Mouse (Mus musculus) midbrain, embryonic 10.5 days (tissue): Measurements from ENCODE around the gene Ube4b. TPM values are rescaled to one million over a fixed set of nuclear protein-coding genes. Genes with fewer than 3 reads are reported as not detected.

ENCODE experiments used
- DNase-seq: peaks from one replicate; pipeline ENCODE4 v3.0.0-alpha.2; 2017; ENCODE audit warnings: low spot score
- H3K27ac ChIP-seq: fragments of 300-500 bp; sonication (generic); replicated peaks from 2 replicates; pipeline ENCODE4 v1.5.1; 2016; ENCODE audit warnings: mild to moderate bottlenecking
- H3K27me3 ChIP-seq: fragments of 300-500 bp; sonication (generic); 2 replicates; pipeline ENCODE4 v1.6.1; 2016; ENCODE audit warnings: low read depth, mild to moderate bottlenecking; ENCODE audit not compliant: poor library complexity, severe bottlenecking
- H3K36me3 ChIP-seq: fragments of 300-500 bp; sonication (generic); 2 replicates; pipeline ENCODE4 v1.6.1; 2016; ENCODE audit warnings: mild to moderate bottlenecking, moderate library complexity
- H3K4me1 ChIP-seq: fragments of 300-500 bp; sonication (generic); 2 replicates; pipeline ENCODE4 v1.6.1; 2016
- H3K4me3 ChIP-seq: fragments of 300-500 bp; sonication (generic); 2 replicates; pipeline ENCODE4 v1.5.1; 2016; ENCODE audit warnings: mild to moderate bottlenecking, moderate library complexity
- H3K9me3 ChIP-seq: fragments of 300-500 bp; sonication (generic); replicated peaks from 2 replicates; pipeline ENCODE4 v1.6.1; 2016; ENCODE audit warnings: mild to moderate bottlenecking
- WGBS: fragments of 180-500 bp; shearing (Covaris S2); methylation state at CpG from one replicate; pipeline ENCODE4 v1.1.7; 2016; 5-methylcytosine and 5-hydroxymethylcytosine counted together
- polyA plus RNA-seq: library from polyadenylated mRNA; unstranded; fragments of >200 nt; fragmentation: Nextera tagmentation; extraction: Ambion mirVana; gene quantifications from 2 replicates; pipeline ENCODE4 v1.2.1, GENCODE M21; 2016

The Ube4b gene
- polyA plus RNA-seq, 1 experiment from 2014 or later = 56.2 TPM

DNA sequence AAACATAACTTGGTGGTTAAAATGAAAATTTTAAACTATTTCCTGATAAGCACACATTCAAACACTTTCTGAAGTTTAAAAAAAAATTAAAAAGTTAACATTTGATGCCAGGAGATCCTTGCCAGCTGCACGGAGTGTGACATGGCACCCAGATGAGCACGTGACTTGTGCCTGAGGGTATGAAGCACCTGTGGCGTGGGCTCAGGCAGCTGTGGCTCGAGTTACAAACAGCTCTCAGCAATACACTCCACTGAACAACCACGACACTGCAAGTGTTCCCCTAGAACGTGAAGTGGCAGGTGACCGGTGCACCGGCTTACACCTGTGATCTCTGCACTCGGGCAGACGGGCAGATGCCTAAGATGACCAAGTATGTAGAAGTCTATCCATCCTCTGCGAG is 51.9 kb downstream of the Ube4b start:
- DNase-seq = no peak
- H3K36me3 ChIP-seq = peaks cover 97% of the 10 kb centered on the region
- no peaks in the 10 kb centered on the region for H3K27me3 ChIP-seq
- H3K4me1 ChIP-seq = peaks cover 5% of the 10 kb centered on the region; the same call in 1 of the 2 replicates
- H3K4me3 ChIP-seq = no peak overlapping the region
- H3K27ac ChIP-seq = no peak overlapping the region
- H3K9me3 ChIP-seq = no peaks in the 10 kb centered on the region; the same call in 1 of the 2 replicates
- 94% methylated on average over 11 of the region's 11 CpGs for WGBS

DNA sequence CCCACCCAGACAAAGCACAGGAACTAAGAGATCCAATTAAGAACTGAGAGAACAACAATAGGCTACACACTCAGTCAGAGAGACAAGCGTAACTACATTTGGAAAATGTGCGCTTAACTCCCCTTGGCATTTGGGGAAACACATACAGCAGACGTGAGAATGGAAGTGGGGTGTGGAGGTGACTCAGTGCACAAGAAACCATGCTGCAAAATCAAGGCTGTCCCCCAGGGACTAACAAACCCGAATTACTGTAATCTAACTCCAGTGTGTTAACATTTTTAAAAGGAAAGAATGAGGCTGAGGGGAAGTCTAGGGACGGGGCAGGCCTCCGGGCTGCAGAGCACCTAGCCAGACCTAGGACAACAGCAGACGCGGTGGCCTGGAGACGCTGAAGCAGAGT is 52.6 kb downstream of the Ube4b start:
- no peaks in the 10 kb centered on the region for H3K27me3 ChIP-seq
- 91% methylated on average over 9 of the region's 9 CpGs for WGBS
- no peak for DNase-seq
- no peaks in the 10 kb centered on the region; the same call in 1 of the 2 replicates for H3K9me3 ChIP-seq
- H3K4me3 ChIP-seq = no peak overlapping the region
- peaks cover 4% of the 10 kb centered on the region; the same call in 1 of the 2 replicates for H3K4me1 ChIP-seq
- peaks cover 97% of the 10 kb centered on the region for H3K36me3 ChIP-seq
- no peak overlapping the region for H3K27ac ChIP-seq

DNA sequence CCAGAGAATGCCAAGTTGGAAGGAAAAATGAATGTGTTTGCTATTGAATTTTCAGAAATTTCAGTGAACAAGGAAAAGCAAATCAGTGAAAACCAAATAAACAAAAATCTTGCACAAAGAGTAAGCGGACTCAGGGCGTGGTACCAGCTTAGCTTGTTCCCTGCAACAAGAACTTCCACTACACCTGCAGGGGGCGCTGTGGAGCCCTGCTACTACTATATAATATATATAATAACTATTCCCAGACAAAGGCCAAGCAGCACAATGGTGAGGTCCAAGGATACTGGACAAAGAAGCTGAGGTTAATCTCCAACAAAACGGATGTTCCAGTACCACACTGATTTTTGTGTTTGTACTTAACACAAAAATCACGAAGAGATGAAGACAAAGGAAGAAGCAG is 53.1 kb downstream of the Ube4b start:
- peaks cover 2% of the 10 kb centered on the region; the same call in 1 of the 2 replicates for H3K4me1 ChIP-seq
- no peak overlapping the region for H3K27ac ChIP-seq
- H3K27me3 ChIP-seq = no peaks in the 10 kb centered on the region
- 73% methylated on average over 5 of the region's 5 CpGs for WGBS
- peak; percentile 57 for DNase-seq
- H3K9me3 ChIP-seq = no peaks in the 10 kb centered on the region; the same call in 1 of the 2 replicates
- peaks cover 96% of the 10 kb centered on the region for H3K36me3 ChIP-seq
- H3K4me3 ChIP-seq = no peak overlapping the region

DNA sequence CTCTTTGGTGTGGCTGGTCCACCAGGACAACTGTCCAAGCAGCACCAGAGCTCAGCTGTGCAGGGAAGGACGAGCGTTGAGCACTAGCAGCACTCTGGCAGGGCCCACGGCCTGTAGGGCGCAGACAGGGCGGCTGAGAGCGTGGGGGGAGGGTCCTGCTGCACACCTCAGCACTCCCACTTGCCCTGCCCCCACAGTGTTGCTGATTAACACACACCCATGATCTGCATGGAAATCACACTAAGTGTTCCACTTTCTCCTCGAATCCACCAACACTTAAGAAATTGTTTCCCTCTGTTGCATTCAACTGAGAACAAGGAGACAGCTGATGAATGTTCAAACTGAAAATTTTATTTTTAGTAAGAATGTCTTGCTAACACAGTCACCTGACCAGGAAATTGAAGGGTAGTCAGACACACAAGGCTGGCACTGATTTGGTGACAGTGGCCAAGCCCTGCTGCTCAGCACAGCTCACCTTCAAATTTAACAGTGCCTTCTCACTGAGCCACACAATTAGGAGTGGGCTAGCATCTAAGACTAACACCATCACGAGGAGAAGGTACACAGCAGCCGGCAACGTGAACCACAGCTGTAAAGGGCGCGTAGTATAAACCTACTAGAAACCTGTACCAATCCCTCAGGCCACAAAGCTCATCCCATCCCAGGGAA is 60.7 kb downstream of the Ube4b start:
- Histone ChIP-seq H3K9me3 (no peaks in the 10 kb centered on the region), H3K36me3 (peaks cover 96% of the 10 kb centered on the region), H3K4me3 (no peak overlapping the region), H3K4me1 (peaks cover 6% of the 10 kb centered on the region; the same call in 1 of the 2 replicates), H3K27ac (no peak overlapping the region), H3K27me3 (no peaks in the 10 kb centered on the region)
- DNase-seq = no peak
- 94% methylated on average over 12 of the region's 12 CpGs for WGBS

DNA sequence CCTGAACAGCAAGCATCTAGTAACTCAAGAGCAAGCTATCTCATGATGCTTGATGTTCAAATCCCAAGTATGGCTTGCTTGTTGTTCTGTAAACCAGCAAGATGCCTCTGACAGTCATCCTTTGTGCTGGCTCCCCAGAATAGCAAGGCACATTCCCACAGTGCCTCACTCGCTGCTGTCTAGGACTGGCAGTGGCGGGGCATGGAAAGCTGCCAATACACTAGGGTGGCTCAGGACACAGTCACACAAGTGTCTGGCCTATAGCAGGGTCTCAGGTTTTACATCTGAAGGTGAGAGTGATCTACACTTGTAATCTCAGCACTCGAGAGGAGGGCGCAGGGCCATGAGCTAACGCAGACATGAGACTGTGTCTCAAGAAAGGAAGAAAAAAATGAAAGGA is 61.7 kb downstream of the Ube4b start:
- 96% methylated on average over 5 of the region's 5 CpGs for WGBS
- Histone ChIP-seq H3K27ac (no peak overlapping the region), H3K4me1 (peaks cover 6% of the 10 kb centered on the region; the same call in 1 of the 2 replicates), H3K9me3 (no peaks in the 10 kb centered on the region), H3K27me3 (no peaks in the 10 kb centered on the region), H3K4me3 (no peak overlapping the region), H3K36me3 (peaks cover 98% of the 10 kb centered on the region)
- no peak for DNase-seq

DNA sequence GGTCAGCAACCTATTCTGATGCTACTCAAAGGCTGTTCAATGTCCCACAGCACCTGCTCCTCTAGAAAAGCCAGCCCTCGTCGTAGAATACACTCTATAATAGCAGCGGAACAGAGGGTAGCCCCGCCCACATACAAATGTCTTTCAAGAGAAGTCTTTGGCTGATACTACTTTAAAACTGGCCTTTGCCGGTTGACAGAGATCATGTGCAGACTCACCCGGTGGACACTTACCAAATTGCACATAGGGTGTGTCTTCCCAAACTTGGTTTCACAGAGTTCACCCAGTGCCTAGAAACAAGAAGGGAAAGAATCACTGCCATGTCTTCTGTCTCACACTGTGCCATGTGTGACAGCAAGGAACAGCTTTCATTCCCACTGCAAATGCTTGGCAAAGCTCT is 65.5 kb downstream of the Ube4b start:
- no peak for DNase-seq
- Histone ChIP-seq H3K27me3 (no peaks in the 10 kb centered on the region), H3K9me3 (no peaks in the 10 kb centered on the region), H3K4me1 (no peaks in the 10 kb centered on the region), H3K4me3 (no peak overlapping the region), H3K36me3 (peaks cover 100% of the 10 kb centered on the region), H3K27ac (no peak overlapping the region)
- 88% methylated on average over 6 of the region's 6 CpGs for WGBS

DNA sequence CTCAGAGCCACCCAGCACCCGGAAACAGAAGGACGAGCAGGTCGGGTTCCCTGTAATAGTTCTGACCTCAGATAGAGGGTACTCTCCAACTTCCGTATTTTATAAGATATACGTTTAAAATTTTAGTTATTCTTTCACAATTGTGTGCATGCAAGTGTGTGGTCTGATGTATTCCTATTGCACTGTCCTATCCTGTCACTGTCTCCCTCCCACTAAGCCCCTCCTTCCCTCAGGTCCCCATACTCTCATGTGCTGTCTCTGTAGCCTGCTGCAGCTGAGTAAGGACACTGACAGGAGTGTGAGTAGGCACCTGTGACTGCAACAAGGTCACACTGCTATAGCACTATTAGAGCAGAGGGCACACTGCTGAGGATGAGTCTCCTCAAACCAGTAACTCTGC is 65.9 kb downstream of the Ube4b start:
- Histone ChIP-seq H3K4me1 (no peaks in the 10 kb centered on the region), H3K4me3 (no peak overlapping the region), H3K9me3 (no peaks in the 10 kb centered on the region), H3K27me3 (no peaks in the 10 kb centered on the region), H3K36me3 (peaks cover 100% of the 10 kb centered on the region), H3K27ac (no peak overlapping the region)
- DNase-seq = no peak
- WGBS = 96% methylated on average over 5 of the region's 5 CpGs

DNA sequence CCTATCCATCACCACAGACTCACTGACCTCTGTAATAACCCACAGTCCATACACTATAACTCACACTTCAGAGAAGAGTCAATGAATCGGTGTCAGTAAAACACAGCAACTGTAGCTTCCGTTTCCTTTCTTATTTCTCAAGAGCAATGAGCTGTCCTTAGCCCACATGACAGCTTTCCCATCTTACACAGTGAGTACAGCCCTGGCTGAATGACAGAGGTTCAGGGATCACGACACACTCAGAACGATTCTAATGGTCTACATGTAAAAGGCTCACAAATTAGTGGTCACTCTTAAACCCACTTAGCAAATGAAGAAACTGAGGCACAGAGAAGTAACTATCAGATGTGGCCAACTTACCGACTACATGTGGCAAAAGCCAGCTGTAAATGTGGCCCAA is 68.6 kb downstream of the Ube4b start:
- DNase-seq = no peak
- Histone ChIP-seq H3K9me3 (no peaks in the 10 kb centered on the region), H3K27ac (no peak overlapping the region), H3K36me3 (peaks cover 100% of the 10 kb centered on the region), H3K4me1 (no peaks in the 10 kb centered on the region), H3K4me3 (no peak overlapping the region), H3K27me3 (no peaks in the 10 kb centered on the region)
- 97% methylated on average over 5 of the region's 5 CpGs for WGBS

DNA sequence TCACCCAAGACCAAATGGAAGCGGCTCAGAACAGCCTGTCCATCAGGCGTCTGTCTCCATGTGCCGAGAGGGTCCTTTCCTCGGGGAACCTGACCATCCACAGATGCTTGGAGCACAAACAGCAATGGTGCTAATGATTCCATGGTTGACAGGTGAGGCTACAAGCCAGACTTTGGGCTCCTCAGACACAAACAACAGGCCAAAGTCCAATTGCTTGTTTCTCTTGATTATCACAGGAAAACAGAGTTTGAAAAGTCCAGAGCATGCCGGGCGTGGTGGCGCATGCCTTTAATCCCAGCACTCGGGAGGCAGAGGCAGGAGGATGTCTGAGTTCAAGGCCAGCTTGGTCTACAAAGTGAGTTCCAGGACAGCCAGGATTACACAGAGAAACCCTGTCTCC is 71.9 kb downstream of the Ube4b start:
- DNase-seq = no peak
- WGBS = 98% methylated on average over 8 of the region's 8 CpGs
- Histone ChIP-seq H3K4me1 (no peaks in the 10 kb centered on the region), H3K27ac (no peak overlapping the region), H3K4me3 (no peak overlapping the region), H3K36me3 (peaks cover 100% of the 10 kb centered on the region), H3K27me3 (no peaks in the 10 kb centered on the region), H3K9me3 (no peaks in the 10 kb centered on the region)

DNA sequence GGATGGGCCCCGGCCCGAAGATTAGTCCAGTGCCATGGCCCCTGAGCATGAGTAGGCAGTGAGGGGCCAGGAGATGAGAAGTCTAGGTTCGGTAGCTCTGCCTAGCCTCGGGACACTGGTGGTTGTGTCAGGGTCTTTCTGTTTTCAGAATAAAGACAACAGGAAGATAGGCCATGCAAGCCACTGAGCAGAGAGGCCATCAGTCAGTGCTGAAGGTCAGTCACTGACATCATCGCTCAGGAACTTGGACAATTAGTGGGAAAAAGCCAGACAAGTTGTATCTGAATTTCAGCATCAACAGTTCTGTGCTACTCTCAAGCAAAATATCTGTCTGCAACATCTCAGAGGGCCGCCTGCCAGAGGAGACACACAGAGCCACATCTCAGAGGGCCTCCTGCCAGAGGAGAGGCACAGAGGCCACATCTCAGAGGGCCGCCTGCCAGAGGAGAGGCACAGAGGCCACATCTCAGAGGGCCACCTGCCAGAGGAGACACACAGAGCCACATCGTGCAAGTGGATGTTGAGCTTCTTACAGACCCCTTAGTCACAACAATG is 74.9 kb downstream of the Ube4b start:
- H3K4me3 ChIP-seq = no peak overlapping the region
- no peak overlapping the region for H3K27ac ChIP-seq
- H3K36me3 ChIP-seq = peaks cover 99% of the 10 kb centered on the region
- H3K4me1 ChIP-seq = no peaks in the 10 kb centered on the region
- WGBS = 89% methylated on average over 8 of the region's 8 CpGs
- H3K27me3 ChIP-seq = no peaks in the 10 kb centered on the region
- H3K9me3 ChIP-seq = no peaks in the 10 kb centered on the region
- DNase-seq = no peak

DNA sequence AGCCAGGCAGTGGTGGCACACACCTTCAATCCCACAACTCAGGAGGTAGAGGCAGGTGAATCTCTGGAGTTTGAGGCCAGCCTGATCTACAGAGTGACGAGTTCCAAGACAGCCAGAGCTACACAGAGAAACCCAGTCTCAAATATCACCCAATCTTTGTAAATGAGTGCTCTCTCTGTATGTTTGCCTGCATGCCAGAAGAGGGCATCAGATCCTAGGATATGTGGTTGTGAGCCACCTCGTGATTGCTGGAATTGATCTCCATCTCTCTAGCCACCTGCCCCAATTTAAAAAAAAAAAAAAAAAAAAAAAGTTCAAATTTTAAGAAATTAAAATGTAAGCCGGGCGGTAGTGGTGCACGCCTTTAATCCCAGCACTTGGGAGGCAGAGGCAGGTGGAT is 77.6 kb downstream of the Ube4b start:
- no peak for DNase-seq
- WGBS = 85% methylated on average over 5 of the region's 5 CpGs
- no peak overlapping the region for H3K27ac ChIP-seq
- no peaks in the 10 kb centered on the region for H3K27me3 ChIP-seq
- H3K9me3 ChIP-seq = no peaks in the 10 kb centered on the region
- no peak overlapping the region for H3K4me3 ChIP-seq
- H3K36me3 ChIP-seq = peaks cover 99% of the 10 kb centered on the region
- no peaks in the 10 kb centered on the region for H3K4me1 ChIP-seq

DNA sequence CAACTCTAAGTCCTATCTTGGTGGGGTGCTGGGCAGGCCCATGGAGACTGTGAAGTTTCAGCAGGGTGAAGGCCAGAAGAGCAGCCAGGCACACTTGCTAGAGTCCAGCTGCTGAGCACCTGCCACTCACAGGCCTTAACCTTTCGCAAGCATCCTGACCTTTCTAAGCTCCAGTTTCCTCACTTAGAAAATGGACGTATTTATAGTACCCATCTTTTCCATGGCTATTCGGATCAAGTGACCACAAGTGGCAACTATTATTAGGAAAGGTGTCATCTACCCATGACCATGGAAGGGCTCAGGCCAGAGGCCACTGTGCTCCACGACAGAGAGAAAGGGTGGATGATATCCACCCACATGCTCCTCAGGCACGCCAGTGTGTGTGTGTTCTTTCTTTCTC is 80.7 kb downstream of the Ube4b start:
- no peak overlapping the region for H3K27ac ChIP-seq
- no peak for DNase-seq
- peaks cover 9% of the 10 kb centered on the region for H3K4me1 ChIP-seq
- 88% methylated on average over 5 of the region's 5 CpGs for WGBS
- H3K4me3 ChIP-seq = no peak overlapping the region
- no peaks in the 10 kb centered on the region for H3K27me3 ChIP-seq
- no peaks in the 10 kb centered on the region for H3K9me3 ChIP-seq
- H3K36me3 ChIP-seq = peaks cover 99% of the 10 kb centered on the region

DNA sequence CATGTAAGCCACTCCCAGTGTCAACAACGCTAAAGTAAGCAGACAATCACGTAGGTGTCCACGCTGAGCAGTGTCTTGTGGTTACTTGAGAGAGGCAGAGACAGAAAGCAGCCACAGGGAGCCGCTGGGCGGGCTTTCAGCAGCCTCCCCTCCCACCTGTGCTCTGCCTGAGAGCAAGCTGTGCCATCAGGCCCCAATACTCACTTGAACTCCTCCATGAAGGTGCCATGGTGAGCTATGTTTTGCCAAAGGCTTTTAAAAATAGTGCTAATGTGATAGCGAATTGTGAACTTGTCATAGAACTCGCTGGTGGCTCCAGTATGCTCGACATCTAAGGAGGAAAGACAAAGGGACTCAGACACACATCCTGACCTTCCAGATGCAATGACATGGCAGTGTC is 82.2 kb downstream of the Ube4b start:
- Histone ChIP-seq H3K9me3 (no peaks in the 10 kb centered on the region), H3K4me1 (peaks cover 24% of the 10 kb centered on the region), H3K36me3 (peaks cover 99% of the 10 kb centered on the region), H3K4me3 (no peak overlapping the region), H3K27ac (no peak overlapping the region), H3K27me3 (no peaks in the 10 kb centered on the region)
- WGBS = 84% methylated on average over 8 of the region's 8 CpGs
- no peak for DNase-seq
